Mouse (Mus musculus): ENCODE data around the gene Ubl4a.
"Not testable (repeated sequence)": the region's sequence is repeated elsewhere in the genome, so short reads cannot be mapped to it uniquely, and the experiment has no call there.

Ubl4a gene

DNA sequence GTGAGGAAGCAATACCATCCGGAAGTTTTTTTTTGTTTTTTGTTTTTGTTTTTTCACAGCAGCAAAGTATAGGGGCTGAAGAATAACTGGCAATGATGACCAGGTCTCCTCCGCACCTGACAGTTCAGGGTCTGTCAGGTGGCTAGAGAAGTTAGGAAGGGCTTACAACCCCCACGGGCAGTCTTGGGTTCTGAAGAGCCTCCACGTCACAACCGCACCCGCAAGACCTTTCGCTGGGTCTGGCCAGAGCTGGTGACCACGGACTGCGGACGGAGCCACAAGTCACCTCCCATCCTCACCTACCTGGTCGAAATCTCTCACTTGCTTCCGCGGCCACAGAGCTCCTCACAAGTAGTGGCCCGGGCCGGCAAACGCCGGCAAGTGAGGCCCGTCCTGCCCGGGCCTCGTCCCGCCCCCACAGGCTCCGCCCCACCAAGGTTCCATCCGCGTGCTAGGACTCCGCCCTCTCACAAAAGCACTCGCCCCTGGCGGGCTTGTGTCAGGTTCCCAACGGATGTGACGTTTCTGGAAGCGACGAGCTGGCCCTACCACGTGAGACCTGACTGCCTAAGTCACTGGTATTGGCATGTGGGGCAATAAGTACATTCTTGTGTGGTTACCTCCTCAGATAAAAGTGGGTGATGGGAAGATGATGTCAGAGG is at the start of gene Ubl4a, which contains the start of gene Slc10a3:
TSS of gene Ubl4a (minus strand) at position 331 of the 662 bp plus-strand sequence.
TSS of gene Slc10a3 (minus strand) at position 462 of the 662 bp plus-strand sequence.
- DNase-seq, result peak; percentile 88

DNA sequence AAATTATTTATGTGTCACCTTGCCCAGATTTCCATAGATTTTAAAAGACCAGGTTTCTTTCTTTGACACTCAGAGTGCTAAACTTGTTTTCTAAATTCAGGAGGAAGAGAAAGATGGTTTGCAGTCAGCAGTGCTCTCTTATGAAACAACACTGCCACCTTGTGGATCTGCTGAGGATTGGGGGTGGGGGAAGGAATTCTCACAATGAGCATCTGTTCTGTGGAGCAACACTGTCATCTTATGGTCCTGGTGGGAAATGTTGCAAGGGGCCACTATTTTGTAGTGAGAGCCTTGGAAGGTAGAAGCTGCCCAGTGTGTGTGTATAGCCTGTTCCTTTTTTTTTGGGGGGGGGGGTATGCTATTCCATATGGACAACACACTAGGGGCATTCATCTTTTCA is 40.4 kb upstream of the Ubl4a start:
- peak; percentile 63 for DNase-seq

DNA sequence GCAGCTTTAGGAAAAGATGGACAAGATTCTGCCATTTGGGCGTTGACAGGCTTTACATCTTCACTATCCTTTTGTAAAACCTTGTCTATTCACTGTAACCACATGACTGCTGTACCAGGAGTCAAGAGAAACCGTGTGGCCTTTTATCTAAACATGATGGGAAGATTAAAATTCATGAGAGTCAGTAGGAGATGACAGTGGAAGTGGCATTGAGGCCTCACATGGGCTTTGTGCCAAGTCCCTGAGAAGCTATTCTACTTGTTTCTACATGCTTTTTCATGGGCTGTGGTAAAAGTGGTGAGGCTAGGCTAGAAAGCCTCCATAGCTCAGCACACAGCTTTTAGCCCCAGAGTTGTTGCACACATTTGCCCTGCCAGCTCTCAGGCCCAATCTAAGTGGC is 35.3 kb upstream of the Ubl4a start:
- DNase-seq, result no peak

DNA sequence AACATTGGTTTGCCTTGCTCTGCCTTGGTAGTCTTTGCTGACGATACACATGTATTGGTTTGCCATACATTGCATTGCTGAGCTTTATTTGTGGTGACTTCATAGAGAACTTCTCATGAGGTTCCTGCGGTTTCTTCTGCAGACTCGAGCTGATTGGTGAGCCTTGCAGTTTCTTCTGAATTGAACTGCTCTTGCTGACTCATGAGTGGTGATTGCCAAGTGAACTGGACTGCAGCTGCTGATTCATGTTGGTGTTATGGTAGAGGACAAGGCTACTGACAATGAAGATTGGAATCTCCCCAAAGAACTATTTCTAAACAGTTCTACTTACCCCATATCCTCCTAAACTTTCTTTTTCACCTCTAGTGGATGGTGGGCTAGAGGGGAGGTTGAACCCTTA is 27.1 kb upstream of the Ubl4a start:
- no peak for DNase-seq

DNA sequence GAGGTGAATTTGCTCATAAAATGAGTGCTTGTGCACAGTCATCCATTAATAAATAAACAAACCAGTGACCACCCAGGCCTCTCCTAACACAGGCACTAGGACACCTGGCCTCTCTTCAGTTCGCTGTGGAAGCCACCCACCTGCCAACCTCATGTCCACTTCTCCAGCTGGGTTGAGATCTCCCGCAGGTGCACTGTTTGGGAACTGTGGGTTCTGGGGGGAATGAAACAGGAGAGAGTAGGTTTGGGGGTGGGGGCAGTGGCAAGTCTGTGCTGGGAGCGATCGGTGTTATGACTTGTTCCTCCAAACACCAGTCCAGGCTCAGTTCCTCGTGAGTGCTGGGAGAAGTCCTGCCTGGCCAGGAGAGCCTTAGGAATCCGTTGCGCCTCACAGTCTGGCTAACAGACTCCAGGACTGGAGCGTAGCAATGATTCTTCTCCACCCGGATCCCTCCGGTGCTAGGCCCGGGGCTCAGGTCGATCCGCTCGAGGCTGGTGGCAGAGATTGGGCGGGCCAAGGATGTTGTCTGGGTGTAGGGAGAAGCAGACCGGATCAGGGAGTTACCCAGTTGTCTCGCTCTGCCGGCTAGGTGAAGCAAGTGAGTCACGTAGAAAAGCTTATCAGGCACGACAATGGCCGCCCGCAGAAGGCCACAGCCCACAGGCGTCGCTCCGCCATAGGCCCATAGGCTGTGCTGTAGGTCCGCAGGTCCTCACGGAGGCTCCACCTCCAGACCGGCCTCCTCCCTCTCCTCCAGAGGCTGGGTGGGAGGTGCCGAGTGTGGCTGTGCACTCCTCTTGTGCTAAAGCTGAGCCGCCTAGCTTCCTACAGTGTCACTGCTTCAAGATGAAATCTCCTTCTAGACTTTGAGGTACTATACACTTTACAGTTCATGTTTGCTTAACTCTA is 19.8 kb upstream of the Ubl4a start, which contains the start of the genes Fam3a and Ikbkg:
TSS of gene Fam3a (minus strand) at position 738 of the 909 bp plus-strand sequence.
TSS of gene Ikbkg (plus strand) at position 756 of the 909 bp plus-strand sequence.
- DNase-seq, result peak; percentile 89

DNA sequence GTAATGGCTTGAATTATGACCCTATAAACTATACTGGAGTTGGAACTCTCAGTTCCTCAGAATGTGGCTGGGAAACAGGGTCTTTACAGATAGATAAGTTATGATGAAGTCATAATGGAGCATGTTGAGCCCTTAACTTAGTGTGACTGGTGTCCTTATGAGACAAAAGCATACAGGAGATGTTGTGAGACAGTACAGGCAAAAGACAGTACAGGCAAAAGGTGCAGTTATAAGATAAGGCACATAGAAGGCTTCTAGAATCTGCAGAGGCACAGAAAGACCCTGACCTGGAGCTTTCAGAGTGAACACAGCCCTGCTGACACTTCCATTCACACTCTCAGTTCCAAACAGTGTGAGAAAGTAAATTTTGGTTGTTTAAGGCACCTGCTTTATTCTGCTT is 15.1 kb upstream of the Ubl4a start:
- DNase-seq, result no peak

DNA sequence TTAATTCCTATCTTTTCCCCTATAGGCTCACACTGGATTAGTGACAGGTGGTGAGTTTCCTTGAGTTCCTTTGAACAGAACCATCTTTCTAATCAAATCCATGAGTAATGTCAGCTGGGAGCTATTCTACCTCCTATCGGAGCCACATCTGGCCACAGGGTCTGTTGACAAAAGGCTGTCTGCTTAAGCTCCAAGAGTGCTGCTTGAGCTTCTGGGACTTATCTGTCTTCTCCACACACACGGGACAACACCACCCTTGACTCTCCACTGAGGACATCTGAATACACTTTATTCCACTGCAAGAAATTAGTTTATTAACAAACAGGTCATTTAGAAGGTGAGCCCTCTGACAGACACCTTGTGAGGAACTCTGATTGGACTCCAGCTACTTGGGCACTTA is 11.4 kb upstream of the Ubl4a start:
- no peak for DNase-seq

DNA sequence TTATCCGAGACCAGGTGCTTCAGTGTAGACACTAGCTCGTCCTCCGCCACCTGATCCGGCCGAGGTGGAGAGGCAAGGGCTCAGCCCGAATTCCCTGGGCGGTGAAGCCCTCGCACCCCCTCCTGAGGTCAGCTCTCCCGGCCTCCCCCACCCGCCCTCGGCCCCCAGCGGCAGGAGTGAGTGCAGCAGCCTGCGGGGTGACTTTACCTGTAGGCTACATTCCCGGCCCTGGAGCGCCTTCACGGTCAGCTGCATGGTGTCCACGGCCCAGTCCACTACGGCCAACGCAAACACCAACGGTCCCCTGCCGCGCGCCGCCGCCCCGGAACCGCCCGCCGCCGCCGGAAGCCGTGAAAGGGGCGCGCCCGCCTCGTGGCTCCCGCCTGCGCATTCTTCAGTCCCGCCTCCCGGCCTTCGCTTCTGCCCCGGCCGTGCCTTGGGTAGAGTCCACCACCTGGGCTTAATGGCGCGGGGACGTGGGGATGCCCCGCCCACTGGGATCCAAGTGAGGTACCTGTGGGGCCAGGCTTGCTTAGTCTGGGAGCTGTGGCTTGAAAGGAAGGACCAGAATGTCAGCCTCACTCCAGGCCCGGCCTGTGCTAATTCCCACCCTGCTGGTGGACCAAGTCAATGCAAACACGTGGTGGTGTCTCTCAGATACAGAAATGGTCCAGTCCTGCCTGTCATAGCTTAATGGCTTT is 4.7 kb downstream of the Ubl4a start:
- DNase-seq, result peak; percentile 45

DNA sequence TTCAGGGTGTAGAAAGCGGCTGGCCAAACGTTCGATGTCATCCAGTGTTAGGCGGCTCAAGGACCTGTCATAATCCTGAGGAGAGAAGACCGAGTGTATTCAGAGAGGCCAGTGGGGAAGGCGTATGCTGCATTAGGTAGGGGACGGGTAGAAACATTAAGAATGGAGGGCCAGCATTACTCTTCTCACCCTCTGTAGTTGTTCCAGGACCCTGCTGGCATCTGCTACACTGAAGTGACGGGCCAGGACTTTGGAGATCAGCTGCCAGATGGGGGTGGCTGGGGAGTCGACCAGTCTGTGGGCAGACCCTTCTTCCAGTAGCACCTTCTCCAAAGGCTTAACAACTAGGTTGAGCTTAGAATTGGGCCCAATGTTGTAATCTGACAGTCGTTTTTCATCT is 5.5 kb downstream of the Ubl4a start:
- DNase-seq, result no peak

DNA sequence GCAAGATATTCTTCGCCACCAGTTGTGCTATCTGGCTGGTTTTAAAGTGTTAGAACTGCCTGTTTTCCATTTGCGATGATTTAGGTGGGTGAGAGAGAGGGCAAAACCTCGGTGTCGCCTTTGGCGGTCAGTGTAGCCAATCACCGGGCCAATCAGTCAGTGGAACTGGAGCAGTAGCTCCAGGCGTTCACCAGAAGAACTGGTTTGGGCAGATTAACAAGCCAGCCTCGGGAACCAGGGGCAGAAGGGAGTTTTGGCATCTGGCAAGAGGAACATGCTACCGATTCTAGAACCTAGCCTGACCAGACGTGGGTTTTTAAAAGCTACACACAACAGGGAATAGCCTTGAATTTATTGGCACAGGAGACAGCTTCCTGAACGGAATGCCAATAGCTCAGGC is 13.8 kb downstream of the Ubl4a start:
- no peak for DNase-seq

DNA sequence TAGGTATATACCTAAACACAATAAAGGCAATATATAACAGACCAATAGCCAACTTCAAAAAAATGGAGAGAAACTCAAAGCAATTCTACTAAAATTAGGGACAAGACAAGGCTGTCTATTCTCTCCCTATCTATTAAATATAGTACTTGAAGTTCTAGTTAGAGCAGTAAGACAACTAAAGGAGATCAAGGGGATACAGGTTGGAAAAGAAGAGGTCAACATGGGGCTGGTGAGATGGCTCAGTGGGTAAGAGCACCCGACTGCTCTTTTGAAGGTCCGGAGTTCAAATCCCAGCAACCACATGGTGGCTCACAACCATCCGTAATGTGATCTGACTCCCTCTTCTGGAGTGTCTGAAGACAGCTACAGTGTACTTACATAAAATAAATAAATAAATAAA is 15.9 kb downstream of the Ubl4a start:
- not testable (repeated sequence) for DNase-seq

DNA sequence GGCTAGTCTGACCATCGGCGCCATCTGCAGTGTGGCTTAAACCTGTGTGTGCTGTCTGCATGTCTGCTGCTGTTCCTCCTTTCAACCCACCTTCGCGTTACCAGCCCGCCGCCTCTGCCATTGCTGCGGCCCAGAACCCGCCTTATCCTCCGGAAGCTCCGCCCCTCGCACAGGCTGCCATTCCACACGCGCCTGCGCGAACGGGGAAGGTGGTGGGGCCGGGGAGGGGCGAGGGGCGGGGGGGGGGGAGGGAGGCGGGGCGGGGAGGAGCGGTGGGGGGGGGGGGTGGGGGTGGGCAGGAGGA is 19.6 kb downstream of the Ubl4a start, which contains the start of gene Lage3:
TSS of gene Lage3 (minus strand) at position 152 of the 304 bp plus-strand sequence.
- DNase-seq, result peak; percentile 82

DNA sequence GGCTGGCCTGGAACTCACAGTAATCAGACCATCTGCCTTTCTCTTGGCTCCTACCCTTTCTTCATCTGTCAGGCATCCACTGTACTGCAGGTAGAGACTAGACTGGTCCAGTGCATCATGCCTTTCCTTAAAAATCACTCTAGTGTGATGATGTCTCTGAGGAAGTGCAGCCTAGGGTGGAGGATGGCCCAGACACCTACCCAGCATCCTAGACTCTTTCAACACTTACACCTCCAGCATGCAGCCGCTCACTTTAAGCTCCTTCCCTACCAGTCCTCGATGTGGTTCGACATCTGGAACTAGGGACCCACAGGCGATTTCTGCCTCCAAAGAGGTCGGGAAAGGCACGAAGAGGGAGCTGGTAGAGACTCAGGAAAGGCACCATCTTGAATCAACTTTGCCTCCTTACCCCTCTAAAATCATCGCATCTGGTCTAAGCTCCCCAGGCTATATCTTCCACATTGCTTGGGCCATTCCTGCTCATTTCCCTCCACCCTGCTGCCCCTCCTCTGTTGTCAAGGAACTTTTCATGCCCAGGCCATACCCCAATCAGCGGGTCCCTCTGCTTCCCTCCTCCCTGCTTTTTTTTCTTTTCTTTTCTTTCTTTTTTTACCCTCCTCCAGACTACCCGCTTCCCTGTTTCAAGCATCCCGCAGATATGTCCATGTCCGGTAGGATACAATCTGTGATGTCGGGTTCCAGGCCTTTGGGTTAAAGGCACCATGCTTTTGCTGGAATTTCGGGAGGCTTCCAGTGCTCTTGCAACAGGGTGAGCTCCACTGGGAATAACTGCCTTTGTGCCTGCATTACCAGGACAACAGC is 20.2 kb downstream of the Ubl4a start:
- no peak for DNase-seq

DNA sequence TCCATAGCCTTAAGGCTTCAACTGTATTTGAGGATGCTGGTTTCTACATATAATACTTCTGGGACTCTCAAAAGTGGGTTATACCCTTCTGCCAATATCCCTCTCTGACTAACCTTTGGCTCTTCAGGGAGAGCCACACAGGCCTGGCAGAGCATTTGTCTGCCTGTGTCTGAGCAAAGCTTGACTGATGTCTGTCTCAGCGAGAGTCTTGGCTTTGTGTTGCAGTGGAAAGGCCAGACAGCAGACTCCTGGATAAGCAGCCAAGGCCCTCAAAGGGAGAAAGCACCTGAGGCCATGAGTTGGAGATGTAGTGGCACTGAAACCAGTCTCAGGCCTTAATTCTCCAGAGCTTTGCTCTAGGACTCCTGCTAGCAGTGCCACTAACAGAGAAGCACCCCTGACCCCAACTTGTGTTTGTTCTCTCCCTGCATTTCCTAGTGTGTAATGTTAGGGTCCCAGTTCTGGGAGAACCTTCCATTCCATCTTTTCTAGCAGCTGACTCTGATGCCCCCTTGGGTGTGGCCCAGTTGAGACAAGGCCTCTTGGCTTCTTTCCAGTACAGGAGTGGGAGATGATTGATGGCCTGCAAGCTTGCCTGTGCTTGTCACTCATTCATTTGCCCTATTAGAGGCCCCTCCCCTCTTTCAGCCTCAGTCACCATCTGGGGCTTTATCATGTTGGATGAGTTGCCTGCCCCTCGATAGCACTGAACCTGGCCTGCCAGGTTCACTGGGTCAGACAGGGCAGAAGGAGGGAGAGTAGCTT is 42.7 kb downstream of the Ubl4a start:
- no peak for DNase-seq

DNA sequence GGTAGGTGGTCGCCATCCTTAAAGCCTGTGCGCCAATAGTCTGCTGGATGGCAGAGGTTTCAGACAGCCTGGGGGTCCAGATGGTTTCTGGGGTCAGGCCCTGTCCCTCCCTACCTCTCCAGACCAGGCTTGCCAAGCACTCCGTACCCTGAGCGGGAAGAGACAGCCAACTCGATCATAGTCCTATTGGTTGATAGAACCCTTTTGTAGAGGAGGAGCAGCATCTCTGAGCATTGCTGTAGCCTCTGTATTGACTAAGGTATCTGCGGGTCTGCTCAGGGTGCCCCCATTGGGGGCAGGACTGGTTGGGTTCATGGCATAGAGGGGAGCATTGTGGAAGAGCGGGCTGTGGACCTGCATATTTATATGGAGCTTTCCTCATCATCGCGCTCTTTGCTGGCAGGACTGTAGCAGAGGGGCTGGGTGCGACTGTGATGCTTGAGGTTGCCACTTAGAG is 43.8 kb downstream of the Ubl4a start:
- no peak for DNase-seq

DNA sequence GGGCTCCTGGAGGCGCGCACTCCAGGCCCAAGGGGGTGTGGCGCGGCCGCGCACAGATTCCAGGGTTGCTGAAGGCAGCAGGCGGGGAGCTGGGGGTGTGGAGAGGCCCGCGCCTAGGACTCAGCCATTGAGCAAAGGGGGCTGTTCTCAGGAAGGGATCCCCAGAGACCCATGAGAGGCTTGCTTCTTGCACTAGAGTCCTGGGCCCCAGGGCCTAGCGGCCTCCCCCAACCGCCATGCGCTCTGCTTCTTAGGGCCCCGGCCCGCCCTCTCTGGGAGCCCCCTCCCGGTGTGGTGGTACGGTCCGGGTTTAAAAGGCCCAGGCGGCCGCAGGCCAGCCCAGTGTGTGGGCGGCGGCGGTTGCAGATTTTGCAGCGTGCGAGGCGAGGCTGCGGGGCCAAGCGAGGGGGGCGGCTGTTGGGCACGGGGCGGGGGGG is 44.3 kb downstream of the Ubl4a start, which contains the start of gene Plxna3:
TSS of gene Plxna3 (plus strand) at position 342 of the 437 bp plus-strand sequence.
- DNase-seq, result peak; percentile 31

All from layer of hippocampus, adult 9-11 months (tissue).